Mouse (Mus musculus): Measurements from ENCODE around the gene Cnnm3. TPM values are rescaled to one million over a fixed set of nuclear protein-coding genes. Genes with fewer than 3 reads are reported as not detected.

Gene Cnnm3
- polyA plus RNA-seq, 1 experiment from 2014 or later, result 5.0 TPM

GRCm38 (mm10) chr1:36475480-36476110 is 36.1 kb upstream of the Cnnm3 start:
- Histone ChIP-seq H3K36me3 (ENCODE audit: control insufficient read depth, insufficient read depth, low read length) (no peaks in the 10 kb centered on the region), H3K27me3 (replicated peaks; ENCODE audit: control insufficient read depth, insufficient read depth, low read length) (no peaks in the 10 kb centered on the region), H3K4me2 (ENCODE audit: low read length) (peak overlapping the region; percentile 87), H3K4me1 (ENCODE audit: control insufficient read depth, insufficient read depth, low read depth, low read length) (peaks cover 50% of the 10 kb centered on the region), H3K4me3 (ENCODE audit: low read length) (peak overlapping the region; percentile 12; the same call in 1 of the 2 replicates), H3K27ac (ENCODE audit: low read depth, low read length) (no peak overlapping the region), H3K9me3 (ENCODE audit: control insufficient read depth, low read length) (no peaks in the 10 kb centered on the region), H3K9ac (ENCODE audit: low read depth, low read length) (peak overlapping the region; percentile 47)
- 43% methylated on average over 8 of the region's 8 CpGs for WGBS
- ATAC-seq, result no peak

- no peak overlapping the region for H3K4me3 ChIP-seq (ENCODE audit: low read length)
- no peak for ATAC-seq
- no peak overlapping the region for H3K4me2 ChIP-seq (ENCODE audit: low read length)
- 82% methylated on average over 7 of the region's 7 CpGs for WGBS
- H3K9me3 ChIP-seq (ENCODE audit: control insufficient read depth, low read length), result no peaks in the 10 kb centered on the region
- H3K27ac ChIP-seq (ENCODE audit: low read depth, low read length), result no peak overlapping the region
- H3K36me3 ChIP-seq (ENCODE audit: control insufficient read depth, insufficient read depth, low read length), result no peaks in the 10 kb centered on the region
- H3K27me3 ChIP-seq (replicated peaks; ENCODE audit: control insufficient read depth, insufficient read depth, low read length), result no peaks in the 10 kb centered on the region
- no peak overlapping the region for H3K9ac ChIP-seq (ENCODE audit: low read depth, low read length)
- peaks cover 47% of the 10 kb centered on the region for H3K4me1 ChIP-seq (ENCODE audit: control insufficient read depth, insufficient read depth, low read depth, low read length)
These were observed 35.2 kb upstream of the Cnnm3 start for GRCm38 (mm10) chr1:36476426-36476825.

- no peak overlapping the region for H3K4me3 ChIP-seq (ENCODE audit: low read length)
- no peaks in the 10 kb centered on the region for H3K9me3 ChIP-seq (ENCODE audit: control insufficient read depth, low read length)
- no peaks in the 10 kb centered on the region for H3K27me3 ChIP-seq (replicated peaks; ENCODE audit: control insufficient read depth, insufficient read depth, low read length)
- no peak overlapping the region for H3K9ac ChIP-seq (ENCODE audit: low read depth, low read length)
- no peak overlapping the region for H3K27ac ChIP-seq (ENCODE audit: low read depth, low read length)
- no peaks in the 10 kb centered on the region for H3K36me3 ChIP-seq (ENCODE audit: control insufficient read depth, insufficient read depth, low read length)
- H3K4me2 ChIP-seq (ENCODE audit: low read length), result no peak overlapping the region
- 37% methylated on average over 2 of the region's 2 CpGs for WGBS
- peaks cover 32% of the 10 kb centered on the region for H3K4me1 ChIP-seq (ENCODE audit: control insufficient read depth, insufficient read depth, low read depth, low read length)
- 0 out of 2 replicates have a peak, but pooled peaks have one; percentile 18 for ATAC-seq
These were observed 33.3 kb upstream of the Cnnm3 start for GRCm38 (mm10) chr1:36478343-36478795.

GRCm38 (mm10) chr1:36479903-36480899 is 31.5 kb upstream of the Cnnm3 start:
- Histone ChIP-seq H3K36me3 (ENCODE audit: control insufficient read depth, insufficient read depth, low read length) (no peaks in the 10 kb centered on the region), H3K27me3 (replicated peaks; ENCODE audit: control insufficient read depth, insufficient read depth, low read length) (no peaks in the 10 kb centered on the region), H3K9me3 (ENCODE audit: control insufficient read depth, low read length) (no peaks in the 10 kb centered on the region), H3K4me3 (ENCODE audit: low read length) (no peak overlapping the region), H3K4me1 (ENCODE audit: control insufficient read depth, insufficient read depth, low read depth, low read length) (peaks cover 15% of the 10 kb centered on the region), H3K9ac (ENCODE audit: low read depth, low read length) (no peak overlapping the region), H3K27ac (ENCODE audit: low read depth, low read length) (no peak overlapping the region), H3K4me2 (ENCODE audit: low read length) (no peak overlapping the region)
- ATAC-seq, result no peak
- WGBS, result 84% methylated on average over 12 of the region's 12 CpGs

- Histone ChIP-seq H3K9me3 (ENCODE audit: control insufficient read depth, low read length) (no peaks in the 10 kb centered on the region), H3K4me1 (ENCODE audit: control insufficient read depth, insufficient read depth, low read depth, low read length) (no peaks in the 10 kb centered on the region), H3K9ac (ENCODE audit: low read depth, low read length) (no peak overlapping the region), H3K36me3 (ENCODE audit: control insufficient read depth, insufficient read depth, low read length) (no peaks in the 10 kb centered on the region), H3K27ac (ENCODE audit: low read depth, low read length) (no peak overlapping the region), H3K4me3 (ENCODE audit: low read length) (no peak overlapping the region), H3K27me3 (replicated peaks; ENCODE audit: control insufficient read depth, insufficient read depth, low read length) (no peaks in the 10 kb centered on the region), H3K4me2 (ENCODE audit: low read length) (no peak overlapping the region)
- WGBS, result 71% methylated on average over 4 of the region's 4 CpGs
- ATAC-seq, result no peak
These were observed 27.8 kb upstream of the Cnnm3 start for GRCm38 (mm10) chr1:36483825-36484224.

- Histone ChIP-seq H3K9me3 (ENCODE audit: control insufficient read depth, low read length) (no peaks in the 10 kb centered on the region), H3K36me3 (ENCODE audit: control insufficient read depth, insufficient read depth, low read length) (no peaks in the 10 kb centered on the region), H3K4me2 (ENCODE audit: low read length) (no peak overlapping the region), H3K27ac (ENCODE audit: low read depth, low read length) (no peak overlapping the region), H3K4me3 (ENCODE audit: low read length) (no peak overlapping the region), H3K9ac (ENCODE audit: low read depth, low read length) (no peak overlapping the region), H3K27me3 (replicated peaks; ENCODE audit: control insufficient read depth, insufficient read depth, low read length) (no peaks in the 10 kb centered on the region), H3K4me1 (ENCODE audit: control insufficient read depth, insufficient read depth, low read depth, low read length) (no peaks in the 10 kb centered on the region)
- ATAC-seq, result no peak
- WGBS, result 76% methylated on average over 7 of the region's 7 CpGs
These were observed 26.6 kb upstream of the Cnnm3 start for GRCm38 (mm10) chr1:36485080-36485479.

GRCm38 (mm10) chr1:36487111-36487510 is 24.6 kb upstream of the Cnnm3 start:
- ATAC-seq, result no peak

GRCm38 (mm10) chr1:36489661-36490060 is 22.0 kb upstream of the Cnnm3 start:
- ATAC-seq, result no peak
- Histone ChIP-seq H3K27me3 (replicated peaks; ENCODE audit: control insufficient read depth, insufficient read depth, low read length) (no peaks in the 10 kb centered on the region), H3K27ac (ENCODE audit: low read depth, low read length) (no peak overlapping the region), H3K9me3 (ENCODE audit: control insufficient read depth, low read length) (no peaks in the 10 kb centered on the region), H3K4me1 (ENCODE audit: control insufficient read depth, insufficient read depth, low read depth, low read length) (peaks cover 2% of the 10 kb centered on the region; the same call in 1 of the 2 replicates), H3K4me2 (ENCODE audit: low read length) (no peak overlapping the region), H3K36me3 (ENCODE audit: control insufficient read depth, insufficient read depth, low read length) (no peaks in the 10 kb centered on the region), H3K9ac (ENCODE audit: low read depth, low read length) (no peak overlapping the region), H3K4me3 (ENCODE audit: low read length) (no peak overlapping the region)
- WGBS, result 64% methylated on average over 6 of the region's 6 CpGs

More at GRCm38 (mm10) chr1:36487111-36487510, 24.6 kb upstream of the Cnnm3 start:
- no peaks in the 10 kb centered on the region for H3K27me3 ChIP-seq (replicated peaks; ENCODE audit: control insufficient read depth, insufficient read depth, low read length)
- no peaks in the 10 kb centered on the region for H3K4me1 ChIP-seq (ENCODE audit: control insufficient read depth, insufficient read depth, low read depth, low read length)
- H3K4me2 ChIP-seq (ENCODE audit: low read length), result no peak overlapping the region
- 64% methylated on average over 9 of the region's 9 CpGs for WGBS
- no peaks in the 10 kb centered on the region for H3K9me3 ChIP-seq (ENCODE audit: control insufficient read depth, low read length)
- H3K27ac ChIP-seq (ENCODE audit: low read depth, low read length), result no peak overlapping the region
- H3K4me3 ChIP-seq (ENCODE audit: low read length), result no peak overlapping the region
- no peaks in the 10 kb centered on the region for H3K36me3 ChIP-seq (ENCODE audit: control insufficient read depth, insufficient read depth, low read length)
- no peak overlapping the region for H3K9ac ChIP-seq (ENCODE audit: low read depth, low read length)

Data from hindbrain, embryonic 16.5 days (tissue).